Mouse (Mus musculus) MEL (cell line): Measurements from ENCODE around the gene Mmp23.

Experiments
- CTCF ChIP-seq, 3 experiments: IDR thresholded peaks in 2 of 3; conservative IDR thresholded peaks in 1 of 3; 2 replicates each; pipeline ENCODE4 v1.5.1; 2011 to 2012; ENCODE audit warnings: low read length in 3 of 3, low read depth in 2 of 3, mild to moderate bottlenecking in 2 of 3, improper control_type of control experiment in 1 of 3, inconsistent platforms in 1 of 3, mixed read lengths in 1 of 3, moderate library complexity in 1 of 3; ENCODE audit not compliant: control insufficient read depth in 1 of 3, insufficient read depth in 1 of 3, poor library complexity in 1 of 3, severe bottlenecking in 1 of 3
- MAX ChIP-seq: IDR thresholded peaks from 2 replicates; pipeline ENCODE4 v1.6.1; 2011; ENCODE audit warnings: low read length, improper control_type of control experiment
- MEF2A ChIP-seq: IDR thresholded peaks from 2 replicates; pipeline ENCODE4 v1.6.1; 2014; ENCODE audit warnings: low read depth, mild to moderate bottlenecking, inconsistent platforms, low read length, improper control_type of control experiment; ENCODE audit not compliant: poor library complexity, insufficient replicate concordance, severe bottlenecking; ENCODE audit errors: extremely low read depth
- POLR2A ChIP-seq, 2 experiments: IDR thresholded peaks; 2 replicates each; pipeline ENCODE4 v1.6.1; 2011 to 2012; ENCODE audit warnings: low read length in 2 of 2, mild to moderate bottlenecking in 2 of 2, control low read depth in 1 of 2, improper control_type of control experiment in 1 of 2, low read depth in 1 of 2, moderate library complexity in 1 of 2; ENCODE audit not compliant: control insufficient read depth in 1 of 2, insufficient read depth in 1 of 2, poor library complexity in 1 of 2
- RCOR1 ChIP-seq: IDR thresholded peaks from 2 replicates; pipeline ENCODE4 v1.6.1; 2012; ENCODE audit warnings: low read depth, mild to moderate bottlenecking, inconsistent platforms, low read length, improper control_type of control experiment

- TF ChIP-seq POLR2A (IDR thresholded peaks at IDR 0.05; ENCODE audit: control insufficient read depth in 1 of 2, insufficient read depth in 1 of 2, low read depth in 1 of 2, low read length in 2 of 2, poor library complexity in 1 of 2), result no peak
- TF ChIP-seq MAX, result no peak
- TF ChIP-seq CTCF (IDR thresholded peaks at IDR 0.05 in 2 of 3, conservative IDR thresholded peaks at IDR 0.05 in 1 of 3; ENCODE audit: control insufficient read depth in 1 of 3, insufficient read depth in 1 of 3, low read depth in 2 of 3, low read length in 3 of 3, poor library complexity in 1 of 3, severe bottlenecking in 1 of 3), result no peak
- no peak for TF ChIP-seq RCOR1
- no peak for TF ChIP-seq MEF2A
These were observed 1.5 kb upstream of the Mmp23 start for GRCm38 (mm10) chr4:155654456-155655298.
